Mouse (Mus musculus) thymus, postnatal 10 days (tissue): ENCODE measurements around the gene Amph.
"Not testable (repeated sequence)": the region's sequence is repeated elsewhere in the genome, so short reads cannot be mapped to it uniquely, and the experiment has no call there.

Experiments
- DNase-seq, 2 experiments: peaks; one replicate each; pipeline ENCODE4 v3.0.0; 2021; ENCODE audit warnings: low spot score in 2 of 2

Amph gene

GRCm38 (mm10) chr13:19025091-19025688 lies 77.2 kb downstream of the Amph start:
- no peak for DNase-seq

- no peak for DNase-seq
Observed at GRCm38 (mm10) chr13:19025906-19026305, 77.9 kb downstream of the Amph start.

- no peak for DNase-seq
Observed at GRCm38 (mm10) chr13:19026923-19027322, 78.9 kb downstream of the Amph start.

- no peak for DNase-seq
Observed at GRCm38 (mm10) chr13:19027766-19028350, 79.9 kb downstream of the Amph start.

GRCm38 (mm10) chr13:19031916-19032688 lies 84.1 kb downstream of the Amph start:
- DNase-seq, result no peak

GRCm38 (mm10) chr13:19052090-19052489 lies 104.1 kb downstream of the Amph start:
- no peak for DNase-seq

- no peak for DNase-seq
Observed at GRCm38 (mm10) chr13:19054504-19054903, 106.5 kb downstream of the Amph start.

- DNase-seq, result no peak
Observed at GRCm38 (mm10) chr13:19072261-19072660, 124.3 kb downstream of the Amph start.

- DNase-seq, result no peak
Observed at GRCm38 (mm10) chr13:19077427-19077826, 129.4 kb downstream of the Amph start.

GRCm38 (mm10) chr13:19081932-19082331 lies 133.9 kb downstream of the Amph start:
- no peak for DNase-seq

GRCm38 (mm10) chr13:19094571-19094970 lies 146.6 kb downstream of the Amph start:
- no peak for DNase-seq

- no peak for DNase-seq
Observed at GRCm38 (mm10) chr13:19097117-19097516, 149.1 kb downstream of the Amph start.

GRCm38 (mm10) chr13:19101889-19102402 lies 153.9 kb downstream of the Amph start:
- no peak for DNase-seq

- DNase-seq, result no peak
Observed at GRCm38 (mm10) chr13:19106418-19106817, 158.4 kb downstream of the Amph start.

GRCm38 (mm10) chr13:19109331-19109730 lies 161.3 kb downstream of the Amph start:
- no peak for DNase-seq

GRCm38 (mm10) chr13:19113034-19113922 lies 165.3 kb downstream of the Amph start:
- no peak for DNase-seq

GRCm38 (mm10) chr13:19114761-19115160 lies 166.8 kb downstream of the Amph start:
- DNase-seq, result not testable (repeated sequence)

GRCm38 (mm10) chr13:19126912-19127552 lies 179.0 kb downstream of the Amph start:
- no peak for DNase-seq

- DNase-seq, result peak in 1 of 2 experiments; percentile 20
Observed at GRCm38 (mm10) chr13:19133833-19134232, 185.8 kb downstream of the Amph start.

GRCm38 (mm10) chr13:19137212-19137611 lies 189.2 kb downstream of the Amph start:
- no peak for DNase-seq

GRCm38 (mm10) chr13:19137932-19138331 lies 189.9 kb downstream of the Amph start:
- no peak for DNase-seq
